Mouse (Mus musculus): ENCODE results near the gene D10Wsu102e.

DNA sequence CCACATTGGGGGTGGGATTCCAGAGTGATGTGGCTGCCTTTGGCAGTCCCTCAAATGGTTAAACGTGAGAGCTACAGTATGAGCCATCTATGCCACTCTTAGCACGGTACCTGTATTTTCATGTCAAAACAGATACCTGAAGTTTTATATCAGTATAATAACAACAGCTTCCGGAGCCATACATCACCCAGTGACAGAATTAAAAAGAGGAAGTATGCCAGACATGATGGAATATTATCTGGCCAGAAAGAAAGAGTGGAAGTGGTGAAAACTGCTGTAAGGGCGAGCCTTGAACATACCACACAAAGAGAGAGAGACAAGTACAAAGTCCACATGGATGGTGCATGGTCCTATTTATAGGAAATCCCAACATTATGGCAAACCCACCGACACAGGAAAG lies 151.3 kb downstream of the D10Wsu102e start:
- TF ChIP-seq GATA1 (IDR thresholded peaks at IDR 0.05; ENCODE audit: low read length) (no peak), TAL1 (IDR thresholded peaks at IDR 0.05; ENCODE audit: low read length) (no peak)
